Mouse (Mus musculus): ENCODE results near the gene 4930505A04Rik. TPM values are rescaled to one million over a fixed set of nuclear protein-coding genes. Genes with fewer than 3 reads are reported as not detected.

The 4930505A04Rik gene
- not detected for polyA plus RNA-seq (2012; fragmentation: generic; extraction: Trizol)
- long read RNA-seq, experiment 1: 0 reads
- long read RNA-seq, experiment 2: 0 reads

DNA sequence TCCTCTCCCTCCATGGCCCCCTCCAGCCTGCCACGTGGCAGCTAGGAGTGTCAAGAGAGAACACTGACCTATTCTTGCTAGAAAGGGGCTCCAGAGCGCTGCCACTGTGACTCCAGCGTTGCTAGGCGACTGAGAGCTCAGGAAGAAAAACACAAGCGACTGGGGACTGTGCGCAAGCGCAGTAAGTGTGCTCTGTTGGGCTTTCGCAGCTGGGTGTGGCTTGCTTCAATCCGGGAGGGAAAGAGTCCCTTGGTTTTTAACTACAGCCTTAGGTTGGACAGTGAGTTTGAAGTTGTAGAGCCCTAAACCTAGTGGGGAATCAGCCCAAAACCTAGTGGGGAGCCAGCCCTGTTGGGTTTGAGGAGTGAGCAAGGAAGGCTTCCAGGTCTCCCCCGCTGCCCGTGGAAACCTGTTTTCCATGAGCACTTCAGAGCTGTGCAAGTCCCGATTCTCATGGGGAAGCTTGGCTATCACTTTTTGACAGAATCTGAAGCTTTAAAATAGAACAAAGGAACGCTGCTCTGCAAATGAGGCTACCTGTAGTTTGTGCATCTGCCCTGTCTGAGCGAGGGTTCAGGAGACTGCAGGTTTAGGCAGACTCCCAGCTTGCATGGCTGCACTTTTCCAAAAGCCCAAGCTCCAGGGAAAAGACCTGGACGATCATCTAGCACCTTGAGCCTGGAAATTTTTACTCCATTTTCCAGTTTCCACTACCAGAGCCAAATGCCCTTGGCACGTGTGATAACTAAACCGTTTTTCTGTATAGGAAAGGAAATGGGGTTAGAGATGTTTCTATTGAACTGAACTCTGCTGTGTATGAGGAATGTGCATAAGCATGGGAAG, at the start of gene 4930505A04Rik:
Gene 4930505A04Rik, minus strand, starts transcription at position 77 of the 843 bp plus-strand sequence.
- H3K79me2 ChIP-seq (ENCODE audit: control insufficient read depth, insufficient read depth): no peaks in the 10 kb centered on the region
- no peak for TF ChIP-seq MYOG (IDR thresholded peaks at IDR 0.05; ENCODE audit: control insufficient read depth, extremely low read depth, insufficient read length)
- no peak for TF ChIP-seq MAX (IDR thresholded peaks at IDR 0.05)
- no peak for TF ChIP-seq USF1 (IDR thresholded peaks at IDR 0.05; ENCODE audit: low read depth)
- TF ChIP-seq FOSL1 (IDR thresholded peaks at IDR 0.05; ENCODE audit: insufficient read depth, low read length, poor library complexity, severe bottlenecking): no peak
- no peak for TF ChIP-seq CTCF (IDR thresholded peaks at IDR 0.05; ENCODE audit: control insufficient read depth, insufficient read depth, insufficient read length)
- no peak for TF ChIP-seq MYOD1 (IDR thresholded peaks at IDR 0.05; ENCODE audit: control insufficient read depth, insufficient read length, low read depth)
- no peak for TF ChIP-seq CEBPB (IDR thresholded peaks at IDR 0.05; ENCODE audit: low read depth)
- no peaks in the 10 kb centered on the region for H3K36me3 ChIP-seq (ENCODE audit: control insufficient read depth, insufficient read depth)
- no peaks in the 10 kb centered on the region for H3K27me3 ChIP-seq (ENCODE audit: control insufficient read depth, insufficient read depth, insufficient read length)
- peak within 1 kb of the TSS; percentile 45 for H3ac ChIP-seq (ENCODE audit: control insufficient read depth, insufficient read length, low read depth)
- H3K79me3 ChIP-seq (ENCODE audit: low read depth): no peaks in the 10 kb centered on the region
- no peak within 1 kb of the TSS for H3K4me3 ChIP-seq (ENCODE audit: insufficient read depth, poor library complexity, severe bottlenecking)

DNA sequence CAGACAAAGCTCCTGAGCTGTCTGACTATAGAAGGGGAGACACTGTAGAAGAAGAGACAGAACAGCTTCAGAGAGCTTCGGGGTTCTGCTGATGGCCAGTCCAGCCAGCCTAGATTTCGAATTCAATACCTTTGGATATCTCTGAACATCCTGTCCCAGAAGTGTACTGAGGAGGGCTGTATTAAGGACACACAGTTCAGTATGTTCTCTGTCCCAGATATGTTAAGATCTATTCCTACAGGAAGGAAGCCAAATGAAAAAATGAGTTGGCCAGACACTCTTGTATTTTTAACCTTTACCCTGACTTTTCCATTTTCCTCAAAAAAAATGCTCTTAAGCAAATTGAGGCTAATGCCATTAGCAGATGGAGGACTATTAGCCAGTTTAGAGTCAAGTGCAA, 45.5 kb upstream of the 4930505A04Rik start:
- H3K79me3 ChIP-seq (ENCODE audit: low read depth): no peaks in the 10 kb centered on the region
- no peak for TF ChIP-seq MYOD1 (IDR thresholded peaks at IDR 0.05; ENCODE audit: control insufficient read depth, insufficient read length, low read depth)
- TF ChIP-seq CEBPB (IDR thresholded peaks at IDR 0.05; ENCODE audit: low read depth): no peak
- TF ChIP-seq USF1 (IDR thresholded peaks at IDR 0.05; ENCODE audit: low read depth): no peak
- no peak for TF ChIP-seq FOSL1 (IDR thresholded peaks at IDR 0.05; ENCODE audit: insufficient read depth, low read length, poor library complexity, severe bottlenecking)
- no peak for TF ChIP-seq CTCF (IDR thresholded peaks at IDR 0.05; ENCODE audit: control insufficient read depth, insufficient read depth, insufficient read length)
- no peak for TF ChIP-seq MYOG (IDR thresholded peaks at IDR 0.05; ENCODE audit: control insufficient read depth, extremely low read depth, insufficient read length)
- TF ChIP-seq MAX (IDR thresholded peaks at IDR 0.05): no peak
- H3K36me3 ChIP-seq (ENCODE audit: control insufficient read depth, insufficient read depth): no peaks in the 10 kb centered on the region
- no peaks in the 10 kb centered on the region for H3K27me3 ChIP-seq (ENCODE audit: control insufficient read depth, insufficient read depth, insufficient read length)
- H3ac ChIP-seq (ENCODE audit: control insufficient read depth, insufficient read length, low read depth): no peak overlapping the region
- no peaks in the 10 kb centered on the region for H3K79me2 ChIP-seq (ENCODE audit: control insufficient read depth, insufficient read depth)
- H3K4me3 ChIP-seq (ENCODE audit: insufficient read depth, poor library complexity, severe bottlenecking): no peak overlapping the region

DNA sequence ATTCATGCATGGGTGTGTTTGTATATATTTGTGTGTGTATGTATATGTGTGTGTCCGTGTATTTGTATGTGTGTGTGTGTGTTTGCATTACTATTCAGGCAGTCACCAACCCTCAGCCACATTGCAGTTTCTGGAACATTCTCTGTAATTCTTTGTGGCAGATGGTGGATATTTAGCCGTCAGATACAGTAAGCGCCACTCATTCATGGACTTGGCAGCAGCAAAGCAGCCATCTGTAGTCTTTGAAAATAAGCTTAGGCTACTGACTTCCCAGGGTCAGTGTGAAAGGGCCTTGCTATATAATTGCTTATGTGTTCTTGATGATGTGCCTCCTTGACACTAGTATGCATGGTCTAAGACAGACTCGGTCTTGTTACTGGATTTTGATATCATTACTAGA, 36.6 kb upstream of the 4930505A04Rik start:
- Histone ChIP-seq H3K36me3 (ENCODE audit: control insufficient read depth, insufficient read depth) (no peaks in the 10 kb centered on the region), H3ac (ENCODE audit: control insufficient read depth, insufficient read length, low read depth) (no peak overlapping the region), H3K79me2 (ENCODE audit: control insufficient read depth, insufficient read depth) (no peaks in the 10 kb centered on the region), H3K79me3 (ENCODE audit: low read depth) (no peaks in the 10 kb centered on the region), H3K27me3 (ENCODE audit: control insufficient read depth, insufficient read depth, insufficient read length) (no peaks in the 10 kb centered on the region), H3K4me3 (ENCODE audit: insufficient read depth, poor library complexity, severe bottlenecking) (no peak overlapping the region)
- TF ChIP-seq USF1 (IDR thresholded peaks at IDR 0.05; ENCODE audit: low read depth) (no peak), FOSL1 (IDR thresholded peaks at IDR 0.05; ENCODE audit: insufficient read depth, low read length, poor library complexity, severe bottlenecking) (no peak), MAX (IDR thresholded peaks at IDR 0.05) (no peak)

DNA sequence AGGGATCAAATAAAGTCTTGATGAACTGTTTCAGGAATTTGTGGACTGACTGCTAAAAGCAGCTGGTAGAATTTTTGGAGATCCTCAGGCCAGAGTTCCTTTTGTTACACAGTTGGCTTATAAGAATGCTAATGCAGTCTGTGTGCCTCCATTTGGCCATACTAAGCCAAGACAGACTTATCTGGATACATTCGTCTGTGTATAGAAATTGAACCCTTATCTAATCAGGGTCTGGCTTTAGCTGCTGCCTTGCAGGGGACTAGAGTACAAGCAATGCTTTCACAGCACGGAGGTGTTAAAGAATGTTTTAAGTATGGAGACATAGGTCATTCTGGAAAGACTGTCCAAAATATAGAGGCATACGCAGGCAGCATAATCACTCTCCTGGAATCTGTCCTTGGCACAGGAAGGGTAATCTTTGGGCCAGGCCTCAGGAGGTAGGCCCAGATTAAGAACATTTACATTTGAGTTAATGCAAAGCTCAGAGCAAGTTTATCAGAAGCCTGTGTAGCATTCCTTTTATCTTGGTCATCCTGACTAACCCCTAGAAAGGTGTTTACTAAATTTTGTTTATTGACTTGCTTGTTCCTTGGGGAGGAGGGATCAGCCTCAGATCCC, 27.2 kb upstream of the 4930505A04Rik start:
- Histone ChIP-seq H3K79me3 (ENCODE audit: low read depth) (no peaks in the 10 kb centered on the region), H3K79me2 (ENCODE audit: control insufficient read depth, insufficient read depth) (no peaks in the 10 kb centered on the region), H3K27me3 (ENCODE audit: control insufficient read depth, insufficient read depth, insufficient read length) (no peaks in the 10 kb centered on the region), H3K4me3 (ENCODE audit: insufficient read depth, poor library complexity, severe bottlenecking) (no peak overlapping the region), H3ac (ENCODE audit: control insufficient read depth, insufficient read length, low read depth) (no peak overlapping the region), H3K36me3 (ENCODE audit: control insufficient read depth, insufficient read depth) (no peaks in the 10 kb centered on the region)
- TF ChIP-seq USF1 (IDR thresholded peaks at IDR 0.05; ENCODE audit: low read depth) (no peak), MYOG (IDR thresholded peaks at IDR 0.05; ENCODE audit: control insufficient read depth, extremely low read depth, insufficient read length) (no peak), MYOD1 (IDR thresholded peaks at IDR 0.05; ENCODE audit: control insufficient read depth, insufficient read length, low read depth) (no peak), CEBPB (IDR thresholded peaks at IDR 0.05; ENCODE audit: low read depth) (no peak), CTCF (IDR thresholded peaks at IDR 0.05; ENCODE audit: control insufficient read depth, insufficient read depth, insufficient read length) (no peak), MAX (IDR thresholded peaks at IDR 0.05) (no peak)

DNA sequence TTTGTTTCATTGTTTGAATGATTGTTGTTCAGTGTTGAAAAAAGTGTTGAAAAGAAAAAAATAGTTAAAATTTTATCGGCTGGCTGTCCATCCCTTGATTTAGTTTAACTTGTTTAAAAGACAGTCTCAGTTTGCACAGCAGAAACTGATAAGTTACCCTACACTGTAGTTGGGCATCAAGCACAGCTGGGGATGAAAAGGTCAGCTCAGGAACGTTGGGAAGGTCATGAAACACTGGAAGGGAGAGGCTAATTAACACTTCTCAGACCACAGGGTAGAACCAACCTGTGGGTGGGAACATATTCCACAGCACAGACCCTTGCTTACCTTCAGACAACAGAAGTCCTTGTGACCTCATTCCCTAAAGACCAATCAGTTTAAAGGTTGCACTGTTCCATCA, 25.5 kb upstream of the 4930505A04Rik start:
- Histone ChIP-seq H3K4me3 (ENCODE audit: insufficient read depth, poor library complexity, severe bottlenecking) (no peak overlapping the region), H3ac (ENCODE audit: control insufficient read depth, insufficient read length, low read depth) (no peak overlapping the region), H3K27me3 (ENCODE audit: control insufficient read depth, insufficient read depth, insufficient read length) (no peaks in the 10 kb centered on the region), H3K36me3 (ENCODE audit: control insufficient read depth, insufficient read depth) (no peaks in the 10 kb centered on the region), H3K79me2 (ENCODE audit: control insufficient read depth, insufficient read depth) (no peaks in the 10 kb centered on the region), H3K79me3 (ENCODE audit: low read depth) (no peaks in the 10 kb centered on the region)
- TF ChIP-seq CTCF (IDR thresholded peaks at IDR 0.05; ENCODE audit: control insufficient read depth, insufficient read depth, insufficient read length) (no peak), CEBPB (IDR thresholded peaks at IDR 0.05; ENCODE audit: low read depth) (no peak), MYOD1 (IDR thresholded peaks at IDR 0.05; ENCODE audit: control insufficient read depth, insufficient read length, low read depth) (no peak), MAX (IDR thresholded peaks at IDR 0.05) (no peak), USF1 (IDR thresholded peaks at IDR 0.05; ENCODE audit: low read depth) (no peak), MYOG (IDR thresholded peaks at IDR 0.05; ENCODE audit: control insufficient read depth, extremely low read depth, insufficient read length) (no peak), FOSL1 (IDR thresholded peaks at IDR 0.05; ENCODE audit: insufficient read depth, low read length, poor library complexity, severe bottlenecking) (no peak)
